Mouse (Mus musculus): ENCODE results near the gene Sash1.

The Sash1 gene

DNA sequence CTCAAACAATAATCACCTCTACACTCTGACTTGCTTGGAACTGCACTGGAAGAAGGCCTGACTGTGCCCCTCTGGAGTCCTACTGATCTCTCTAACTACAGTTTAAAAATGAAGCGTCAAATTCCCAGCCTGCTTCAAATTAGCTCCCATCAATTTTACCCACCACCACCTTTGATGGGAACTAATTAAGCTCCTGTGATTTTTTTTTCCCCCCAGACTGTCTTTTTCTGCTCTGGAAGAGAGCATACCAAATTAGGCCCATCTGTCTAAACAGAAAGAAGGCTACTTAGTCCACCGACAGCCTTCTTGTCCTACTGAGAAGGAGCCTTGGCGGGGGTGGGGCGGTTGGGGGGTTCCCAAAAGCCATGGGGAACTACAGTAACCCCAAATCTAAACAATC is 37.9 kb downstream of the Sash1 start:
- no peak for DNase-seq

DNA sequence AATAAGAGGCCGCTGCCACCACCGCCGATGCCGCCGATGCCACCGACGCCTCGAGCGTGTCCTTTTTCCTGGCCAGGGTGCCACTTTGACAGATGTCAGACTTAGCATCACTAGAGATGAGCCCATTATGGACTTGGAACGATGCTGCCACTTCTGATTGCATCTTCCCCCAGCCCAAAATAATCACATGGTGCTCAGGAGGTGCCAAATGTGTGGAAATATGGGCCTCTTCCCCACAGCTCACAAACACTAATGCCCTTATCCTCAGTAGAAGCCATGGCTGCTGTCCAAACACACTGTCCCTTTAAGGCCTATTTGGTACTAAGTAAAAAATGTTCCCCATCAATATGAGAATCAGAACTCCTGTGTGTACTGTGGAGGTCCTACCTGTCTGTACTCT is 39.6 kb downstream of the Sash1 start:
- no peak for DNase-seq

GRCm38 (mm10) chr10:8845230-8845770 is 40.6 kb downstream of the Sash1 start:
- no peak for DNase-seq

DNA sequence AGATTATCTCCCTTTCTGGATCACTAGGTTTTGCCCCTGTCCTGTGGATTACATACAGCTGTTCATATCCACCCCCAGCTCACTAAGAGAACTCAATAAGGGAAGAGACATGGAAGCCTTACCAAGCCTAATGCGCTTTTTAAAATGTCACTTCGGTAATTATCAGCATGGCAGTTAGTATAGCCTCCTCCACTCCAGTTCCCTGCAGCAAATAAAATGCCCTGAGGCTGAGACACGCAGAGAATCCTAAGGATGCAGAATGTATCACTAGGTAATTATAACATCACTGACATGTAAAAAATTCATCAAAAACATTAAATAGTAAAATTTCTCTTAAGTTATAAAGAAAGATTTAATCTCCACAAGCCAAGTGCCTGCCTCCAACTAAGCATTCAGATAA is 45.9 kb downstream of the Sash1 start:
- no peak for DNase-seq

DNA sequence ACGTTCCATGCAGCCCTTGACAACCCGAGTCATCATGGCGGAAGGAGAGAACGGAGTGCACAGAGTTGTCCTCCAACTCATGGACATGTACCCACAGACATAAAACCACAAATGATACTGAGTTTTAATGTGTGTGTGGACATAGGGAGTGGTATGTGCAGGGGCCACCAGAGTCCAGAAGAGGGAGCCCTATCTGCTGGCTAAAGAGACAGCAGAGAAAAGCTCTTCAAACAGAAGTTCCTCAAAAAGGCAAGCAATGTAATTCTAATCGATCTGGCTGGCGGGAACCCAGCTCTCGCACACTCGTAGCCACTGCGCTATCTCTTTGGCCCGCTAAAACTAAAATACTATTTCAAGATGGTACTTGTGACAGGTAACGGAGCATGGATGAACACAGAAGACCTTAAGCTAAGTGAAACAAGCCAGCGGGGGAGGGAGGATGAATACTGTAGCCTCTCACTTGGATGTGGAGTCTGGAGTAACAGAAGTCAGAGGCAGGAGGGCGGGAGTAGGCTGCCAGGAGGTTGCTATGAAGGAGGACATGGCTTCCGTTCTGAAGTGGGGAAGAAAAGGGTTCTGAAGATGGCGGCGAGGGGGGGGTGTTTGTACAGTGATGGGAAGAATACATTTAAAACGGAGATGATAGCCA is 51.9 kb downstream of the Sash1 start:
- peak; percentile 27 to 35 for DNase-seq

GRCm38 (mm10) chr10:8826303-8826702 is 59.6 kb downstream of the Sash1 start:
- no peak for DNase-seq

DNA sequence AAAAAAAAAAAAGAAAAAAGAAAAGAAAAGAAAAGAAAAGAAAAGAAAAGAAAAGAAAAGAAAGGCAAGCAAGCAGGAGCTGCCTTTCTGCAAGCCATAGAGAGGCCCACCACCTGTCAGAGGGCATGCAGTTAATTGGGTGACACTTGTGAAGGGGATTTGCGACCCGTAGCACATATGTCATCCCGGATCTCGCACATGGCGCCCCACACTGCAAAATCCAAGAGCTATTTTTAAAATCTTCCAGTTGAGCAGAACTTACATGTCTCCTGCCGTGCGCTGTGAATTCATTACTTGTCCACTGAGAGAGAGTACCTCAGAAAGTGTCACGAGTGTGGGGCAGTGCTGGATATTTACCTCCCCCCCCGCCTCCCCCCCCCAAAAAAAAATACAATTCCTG is 60.0 kb downstream of the Sash1 start:
- no peak for DNase-seq

DNA sequence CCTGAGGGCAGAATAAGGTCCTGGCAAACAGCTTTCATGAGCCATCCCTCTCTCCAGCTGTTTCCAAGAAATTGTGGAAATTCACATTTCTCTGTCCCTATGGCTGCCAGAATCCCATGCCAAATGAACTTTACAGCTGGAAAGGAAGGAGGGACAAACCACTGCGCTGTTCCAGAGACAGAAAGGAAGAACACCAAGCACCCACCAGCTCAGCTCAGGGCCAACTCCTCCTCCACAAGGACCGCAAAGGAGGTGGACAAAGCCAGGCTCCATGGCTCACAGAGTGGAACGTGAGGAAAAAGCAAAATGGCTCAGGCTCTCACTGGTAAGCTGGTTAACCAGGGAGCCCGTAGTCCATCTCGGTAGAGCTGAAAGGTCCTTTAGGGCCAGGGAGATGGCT is 67.8 kb downstream of the Sash1 start:
- no peak for DNase-seq

- no peak for DNase-seq
Measured at GRCm38 (mm10) chr10:8813984-8814578, 71.8 kb downstream of the Sash1 start.

DNA sequence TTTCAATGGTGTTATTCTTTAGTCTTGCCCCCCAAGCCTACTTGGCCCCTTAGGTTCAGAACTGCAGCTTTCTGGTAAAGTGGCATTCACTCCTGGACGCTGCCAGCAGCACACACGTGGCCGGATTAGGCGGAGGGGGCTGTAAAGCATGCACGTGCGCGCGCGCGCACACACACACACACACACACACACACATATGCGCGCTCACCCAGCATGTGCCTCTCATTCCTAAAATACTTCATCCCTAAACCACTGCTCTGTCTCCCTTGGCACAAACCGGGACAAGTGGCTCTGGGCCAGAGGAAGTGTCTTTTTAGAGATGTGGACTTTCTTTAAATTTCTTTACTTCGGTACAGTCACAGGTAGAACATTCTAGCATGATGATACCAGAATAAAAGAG is 72.6 kb downstream of the Sash1 start:
- no peak for DNase-seq

DNA sequence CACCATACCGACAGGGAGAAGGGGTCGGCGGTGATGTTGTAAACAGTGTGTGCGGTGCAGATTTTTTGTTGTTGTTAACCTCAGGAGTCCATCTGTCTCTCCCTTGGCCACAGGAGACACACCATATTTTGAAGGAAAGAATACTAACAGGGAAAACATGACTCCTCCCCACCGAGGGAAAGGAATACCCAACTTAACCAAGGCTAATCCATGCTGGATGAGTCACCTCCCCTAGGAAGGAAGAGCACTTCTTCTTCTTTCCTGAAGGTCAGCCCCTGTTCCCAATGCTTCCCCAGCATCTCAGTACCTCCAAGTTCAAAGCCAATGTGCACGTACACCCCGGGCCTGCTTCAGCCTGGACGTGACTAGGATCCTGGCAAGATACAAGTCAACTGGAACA is 73.1 kb downstream of the Sash1 start:
- no peak for DNase-seq

DNA sequence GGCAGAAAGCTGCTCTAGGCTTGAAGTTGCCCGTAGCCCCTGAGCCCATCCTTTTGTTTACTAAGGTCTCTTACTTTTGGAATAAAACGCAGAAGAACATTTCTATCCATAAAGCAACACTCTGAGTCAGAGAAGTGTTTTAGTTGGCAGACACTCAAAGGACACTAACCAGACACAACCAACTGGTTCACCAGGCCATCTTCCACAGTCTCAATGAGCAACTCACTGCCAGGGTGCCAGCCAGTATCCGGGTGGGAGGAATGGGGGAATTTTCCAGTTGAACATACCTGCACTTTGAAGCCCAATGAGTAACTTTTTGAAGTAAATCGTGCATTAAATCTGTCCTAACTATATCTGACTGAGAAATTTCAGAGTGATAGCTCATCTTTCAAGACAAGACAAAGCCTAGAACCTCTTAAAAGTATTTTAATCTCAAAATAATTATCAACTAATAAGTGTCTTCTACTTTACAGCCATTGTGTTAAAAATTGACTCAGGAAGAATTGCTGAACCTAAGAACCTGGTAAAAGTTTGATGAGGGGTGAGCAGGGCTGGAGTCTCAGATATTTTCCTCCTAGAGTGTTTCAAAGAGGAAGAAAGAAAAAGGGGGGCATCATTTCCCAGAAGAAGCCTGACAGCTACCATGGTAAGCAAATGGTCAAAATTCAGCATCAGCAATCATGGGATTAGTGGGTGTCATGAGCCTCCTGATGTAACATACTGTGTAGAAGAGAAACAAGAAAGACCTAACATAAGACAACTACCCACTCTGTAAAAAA is 74.4 kb downstream of the Sash1 start:
- no peak for DNase-seq

GRCm38 (mm10) chr10:8810496-8810895 is 75.4 kb downstream of the Sash1 start:
- no peak for DNase-seq

- DNase-seq: no peak
Measured at GRCm38 (mm10) chr10:8808383-8808782, 77.5 kb downstream of the Sash1 start.

DNA sequence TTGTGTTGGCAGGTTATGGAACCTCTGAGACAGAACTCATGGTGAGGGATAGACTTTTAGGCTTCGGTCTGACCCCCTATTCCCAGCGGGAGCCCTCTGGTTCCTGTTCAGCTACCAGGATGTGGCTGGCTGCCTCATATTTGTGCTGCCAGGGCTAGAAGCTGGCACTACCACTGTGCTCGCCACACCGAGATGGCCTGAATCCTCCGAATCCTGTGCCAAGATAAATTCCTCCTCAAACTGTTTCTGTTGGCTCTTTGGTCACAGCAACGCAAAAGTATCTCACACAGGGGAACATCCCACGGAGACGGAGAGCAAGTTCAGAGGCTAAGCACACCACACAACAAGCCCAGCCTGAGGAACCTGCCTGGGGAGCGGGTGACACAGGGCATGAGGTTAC is 78.3 kb downstream of the Sash1 start:
- DNase-seq: no peak

DNA sequence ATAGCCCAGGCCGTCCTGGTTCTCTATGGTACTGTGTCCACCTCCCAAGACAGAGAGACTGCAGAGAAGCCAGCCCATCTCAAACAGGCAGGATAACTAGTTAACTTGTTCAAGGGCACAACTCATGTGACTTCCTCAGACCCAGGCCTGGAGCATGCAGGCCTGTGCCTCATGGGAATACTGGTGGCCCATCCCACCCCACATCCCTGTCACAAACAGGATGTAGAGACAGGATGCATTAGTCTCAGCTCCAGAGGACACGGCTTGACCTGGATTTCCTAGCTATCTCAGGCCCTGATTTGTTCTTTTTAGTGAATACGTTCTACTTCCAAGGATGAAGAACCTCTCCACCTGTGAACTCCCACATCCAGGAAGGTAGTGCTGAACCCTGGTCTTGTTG is 80.5 kb downstream of the Sash1 start:
- DNase-seq: peak; percentile 31 to 58

GRCm38 (mm10) chr10:8804292-8804691 is 81.6 kb downstream of the Sash1 start:
- peak; percentile 41 to 53 for DNase-seq

DNA sequence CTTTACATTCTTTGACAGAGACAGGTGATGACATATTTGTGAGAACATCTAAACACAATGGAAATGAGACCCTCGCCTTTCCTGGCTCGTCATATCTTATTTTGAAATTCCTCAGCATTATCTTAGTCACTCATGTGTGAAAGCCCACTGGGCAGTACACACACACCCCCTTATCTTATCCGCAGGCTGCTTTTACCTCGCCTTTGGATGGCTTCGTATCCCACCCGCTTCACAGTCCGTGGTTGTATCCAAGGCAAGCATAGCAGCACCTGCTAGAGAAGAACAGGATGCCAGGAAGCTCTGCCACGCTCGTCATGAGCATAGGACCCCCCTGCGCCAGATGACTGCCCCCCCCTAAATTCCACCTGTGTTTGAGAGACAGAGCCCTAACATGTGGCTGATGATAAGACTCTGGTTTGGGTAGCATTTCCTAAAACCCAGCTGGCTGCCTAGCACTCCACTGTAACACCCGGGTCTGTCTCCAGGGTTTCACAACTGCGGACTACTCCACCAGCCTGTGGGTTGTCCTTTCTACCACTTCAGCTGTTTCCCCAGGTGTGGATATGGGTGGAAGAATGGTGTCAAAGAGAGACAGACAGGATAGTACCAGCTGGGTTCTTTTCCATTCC is 84.0 kb downstream of the Sash1 start:
- DNase-seq: no peak

GRCm38 (mm10) chr10:8801139-8801613 is 84.7 kb downstream of the Sash1 start:
- DNase-seq: no peak

- DNase-seq: no peak
Measured at GRCm38 (mm10) chr10:8797826-8798225, 88.0 kb downstream of the Sash1 start.

DNA sequence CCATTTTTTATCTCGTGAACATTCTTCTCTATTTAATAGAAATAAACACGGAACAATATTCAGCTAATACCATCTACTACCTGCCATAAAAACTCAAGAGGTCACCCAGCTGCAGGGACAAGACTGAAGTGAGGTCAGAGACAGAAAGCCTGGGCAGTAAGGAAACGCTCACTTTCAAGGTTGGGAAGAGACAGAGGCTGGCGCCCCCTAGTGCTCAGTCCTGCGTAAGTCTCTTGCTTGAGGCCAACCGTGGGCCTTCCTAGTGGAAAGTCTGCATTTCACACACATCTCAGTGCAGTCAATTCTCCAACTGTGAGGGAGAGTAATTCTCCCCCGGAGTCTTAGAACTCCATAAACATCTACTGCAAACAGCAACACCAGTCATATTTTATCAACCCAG is 90.5 kb downstream of the Sash1 start:
- peak; percentile 58 to 70 for DNase-seq

DNA sequence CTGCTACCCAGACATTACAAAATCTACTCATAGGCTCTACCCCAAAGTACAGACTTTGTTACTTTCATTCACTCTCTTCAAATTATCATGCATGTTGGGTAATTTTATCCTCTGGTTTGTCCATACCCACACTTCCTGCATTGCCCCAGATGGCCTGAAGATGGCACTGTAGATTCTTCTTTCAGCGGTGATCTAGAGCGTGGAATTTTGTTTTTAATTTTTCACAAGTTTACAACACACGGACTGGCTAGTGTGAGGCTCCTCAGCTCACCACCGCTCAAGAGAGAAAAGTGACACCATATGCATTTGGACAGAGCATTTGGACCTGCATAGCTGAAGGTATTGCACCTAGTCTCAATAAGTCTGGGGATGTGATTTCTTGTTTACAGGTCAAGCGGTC is 93.5 kb downstream of the Sash1 start:
- DNase-seq: peak; percentile 52 to 61

- no peak for DNase-seq
Measured at GRCm38 (mm10) chr10:8789096-8789495, 96.8 kb downstream of the Sash1 start.

Measured in lung, adult 18-20 months (tissue).